Mouse (Mus musculus) MEL (cell line): Measurements from ENCODE around the gene Med13l. TPM values are rescaled to one million over a fixed set of nuclear protein-coding genes. Genes with fewer than 3 reads are reported as not detected.

Source experiments
- DNase-seq: peaks from one replicate; pipeline ENCODE4 v3.0.0; 2011; ENCODE audit warnings: low read depth, low spot score
- H3K27ac ChIP-seq: 2 replicates; pipeline ENCODE4 v1.5.1; 2012; ENCODE audit warnings: low read depth, mild to moderate bottlenecking, control low read depth, low read length, moderate library complexity; ENCODE audit not compliant: control insufficient read depth
- H3K27me3 ChIP-seq, 2 experiments: fragments of 150-350 bp in 1 of 2; sonication (generic) in 1 of 2; 2 replicates each; pipeline ENCODE4 v1.6.1; 2012; ENCODE audit warnings: low read length in 2 of 2, mild to moderate bottlenecking in 2 of 2, improper control_type of control experiment in 1 of 2, moderate library complexity in 1 of 2; ENCODE audit not compliant: insufficient read depth in 2 of 2, control insufficient read depth in 1 of 2
- H3K36me3 ChIP-seq, 2 experiments: 2 replicates each; pipeline ENCODE4 v1.6.1; 2012 to 2014; ENCODE audit warnings: low read length in 2 of 2, improper control_type of control experiment in 1 of 2, inconsistent platforms in 1 of 2, mild to moderate bottlenecking in 1 of 2; ENCODE audit not compliant: insufficient read depth in 2 of 2, control insufficient read depth in 1 of 2
- H3K4me1 ChIP-seq, 2 experiments: fragments of 150-350 bp in 1 of 2; sonication (generic) in 1 of 2; 2 replicates each; pipeline ENCODE4 v1.6.1; 2012; ENCODE audit warnings: low read length in 2 of 2, improper control_type of control experiment in 1 of 2, mild to moderate bottlenecking in 1 of 2; ENCODE audit not compliant: insufficient read depth in 2 of 2, control insufficient read depth in 1 of 2
- H3K4me3 ChIP-seq, 2 experiments: fragments of 150-350 bp in 1 of 2; sonication (generic) in 1 of 2; 2 replicates each; pipeline ENCODE4 v1.5.1; 2012; ENCODE audit warnings: low read depth in 2 of 2, low read length in 2 of 2, mild to moderate bottlenecking in 2 of 2, moderate library complexity in 2 of 2, control low read depth in 1 of 2, improper control_type of control experiment in 1 of 2; ENCODE audit not compliant: control insufficient read depth in 1 of 2, insufficient read depth in 1 of 2
- H3K79me2 ChIP-seq: 2 replicates; pipeline ENCODE4 v1.6.1; 2012; ENCODE audit warnings: mild to moderate bottlenecking, low read length, moderate library complexity; ENCODE audit not compliant: control insufficient read depth, poor library complexity, insufficient read depth
- H3K9ac ChIP-seq: 2 replicates; pipeline ENCODE4 v1.6.1; 2012; ENCODE audit warnings: low read depth, mild to moderate bottlenecking, control low read depth, low read length, moderate library complexity; ENCODE audit not compliant: control insufficient read depth, poor library complexity, severe bottlenecking
- H3K9me3 ChIP-seq: fragments of 150-350 bp; sonication (generic); replicated peaks from 2 replicates; pipeline ENCODE4 v1.6.1; 2012; ENCODE audit warnings: mild to moderate bottlenecking, low read length, improper control_type of control experiment, moderate library complexity; ENCODE audit not compliant: insufficient read depth
- CHD1 ChIP-seq: IDR thresholded peaks from 2 replicates; pipeline ENCODE4 v1.6.1; 2012; ENCODE audit warnings: low read depth, mild to moderate bottlenecking, inconsistent platforms, low read length, improper control_type of control experiment
- CHD2 ChIP-seq: IDR thresholded peaks from 2 replicates; pipeline ENCODE4 v1.6.1; 2011; ENCODE audit warnings: low read length, improper control_type of control experiment
- CTCF ChIP-seq, 3 experiments: IDR thresholded peaks in 2 of 3; conservative IDR thresholded peaks in 1 of 3; 2 replicates each; pipeline ENCODE4 v1.5.1; 2011 to 2012; ENCODE audit warnings: low read length in 3 of 3, low read depth in 2 of 3, mild to moderate bottlenecking in 2 of 3, improper control_type of control experiment in 1 of 3, inconsistent platforms in 1 of 3, mixed read lengths in 1 of 3, moderate library complexity in 1 of 3; ENCODE audit not compliant: control insufficient read depth in 1 of 3, insufficient read depth in 1 of 3, poor library complexity in 1 of 3, severe bottlenecking in 1 of 3
- EP300 ChIP-seq, 2 experiments: IDR thresholded peaks; 2 replicates each; pipeline ENCODE4 v1.6.1; 2011; ENCODE audit warnings: improper control_type of control experiment in 2 of 2, low read length in 2 of 2, low read depth in 1 of 2, mild to moderate bottlenecking in 1 of 2
- GABPA ChIP-seq: IDR thresholded peaks from 2 replicates; pipeline ENCODE4 v1.6.1; 2012; ENCODE audit warnings: low read depth, mild to moderate bottlenecking, inconsistent platforms, low read length, improper control_type of control experiment, moderate library complexity
- GATA1 ChIP-seq: IDR thresholded peaks from 2 replicates; pipeline ENCODE4 v1.6.1; 2011; ENCODE audit warnings: low read depth, low read length, improper control_type of control experiment
- HCFC1 ChIP-seq: IDR thresholded peaks from 2 replicates; pipeline ENCODE4 v1.6.1; 2012; ENCODE audit warnings: low read depth, mild to moderate bottlenecking, inconsistent platforms, low read length, improper control_type of control experiment, moderate library complexity
- JUND ChIP-seq: IDR thresholded peaks from 2 replicates; pipeline ENCODE4 v1.6.1; 2011; ENCODE audit warnings: low read depth, mild to moderate bottlenecking, improper control_type of control experiment, low read length
- MAX ChIP-seq: IDR thresholded peaks from 2 replicates; pipeline ENCODE4 v1.6.1; 2011; ENCODE audit warnings: low read length, improper control_type of control experiment
- MEF2A ChIP-seq: IDR thresholded peaks from 2 replicates; pipeline ENCODE4 v1.6.1; 2014; ENCODE audit warnings: low read depth, mild to moderate bottlenecking, inconsistent platforms, low read length, improper control_type of control experiment; ENCODE audit not compliant: poor library complexity, insufficient replicate concordance, severe bottlenecking; ENCODE audit errors: extremely low read depth
- MYC ChIP-seq: IDR thresholded peaks from 2 replicates; pipeline ENCODE4 v1.6.1; 2011; ENCODE audit warnings: low read depth, mild to moderate bottlenecking, low read length, improper control_type of control experiment, moderate library complexity
- NRF1 ChIP-seq: IDR thresholded peaks from 2 replicates; pipeline ENCODE4 v1.6.1; 2014; ENCODE audit warnings: low read depth, mild to moderate bottlenecking, inconsistent platforms, low read length, improper control_type of control experiment, moderate library complexity; ENCODE audit not compliant: poor library complexity, insufficient read depth, severe bottlenecking
- POLR2A ChIP-seq, 2 experiments: IDR thresholded peaks; 2 replicates each; pipeline ENCODE4 v1.6.1; 2011 to 2012; ENCODE audit warnings: low read length in 2 of 2, mild to moderate bottlenecking in 2 of 2, control low read depth in 1 of 2, improper control_type of control experiment in 1 of 2, low read depth in 1 of 2, moderate library complexity in 1 of 2; ENCODE audit not compliant: control insufficient read depth in 1 of 2, insufficient read depth in 1 of 2, poor library complexity in 1 of 2
- POLR2AphosphoS5 ChIP-seq: IDR thresholded peaks from 2 replicates; pipeline ENCODE4 v1.6.1; 2012; ENCODE audit warnings: low read depth, borderline replicate concordance, mild to moderate bottlenecking, inconsistent platforms, low read length, moderate library complexity, mixed read lengths
- RAD21 ChIP-seq: IDR thresholded peaks from 2 replicates; pipeline ENCODE4 v1.6.1; 2011; ENCODE audit warnings: mild to moderate bottlenecking, low read depth, low read length, improper control_type of control experiment
- SMC3 ChIP-seq: IDR thresholded peaks from 2 replicates; pipeline ENCODE4 v1.6.1; 2011; ENCODE audit warnings: low read depth, low read length, improper control_type of control experiment
- TAL1 ChIP-seq: IDR thresholded peaks from 2 replicates; pipeline ENCODE4 v1.6.1; 2012; ENCODE audit warnings: mild to moderate bottlenecking, inconsistent platforms, low read length, moderate library complexity, mixed read lengths
- ZC3H11A ChIP-seq: IDR thresholded peaks from 2 replicates; pipeline ENCODE4 v1.6.1; 2012; ENCODE audit warnings: low read depth, mild to moderate bottlenecking, inconsistent platforms, low read length, improper control_type of control experiment
- ZKSCAN1 ChIP-seq: IDR thresholded peaks from 2 replicates; pipeline ENCODE4 v1.6.1; 2012; ENCODE audit warnings: low read depth, mild to moderate bottlenecking, inconsistent platforms, low read length, improper control_type of control experiment, moderate library complexity
- polyA plus RNA-seq, 2 experiments: library from polyadenylated mRNA; stranded (reverse) in 1 of 2; unstranded in 1 of 2; fragments of >175 nt in 1 of 2; fragments of >200 nt in 1 of 2; gene quantifications; 2 replicates each; pipeline versions ENCODE4 v1.2.1 to v1.2.4; 2012; ENCODE audit warnings: low replicate concordance in 2 of 2, low read depth in 1 of 2; ENCODE audit not compliant: insufficient read length in 2 of 2, insufficient read depth in 1 of 2, missing spikeins in 1 of 2
- total RNA-seq: library from RNA; depleted of rRNA; stranded (reverse); fragments of 300-350 nt; gene quantifications from 2 replicates; pipeline ENCODE4 v1.2.3, GENCODE M21; 2012

The Med13l gene
- total and polyA plus RNA-seq, 3 experiments: 13.4 to 16.1 TPM; not detected in 1

DNA sequence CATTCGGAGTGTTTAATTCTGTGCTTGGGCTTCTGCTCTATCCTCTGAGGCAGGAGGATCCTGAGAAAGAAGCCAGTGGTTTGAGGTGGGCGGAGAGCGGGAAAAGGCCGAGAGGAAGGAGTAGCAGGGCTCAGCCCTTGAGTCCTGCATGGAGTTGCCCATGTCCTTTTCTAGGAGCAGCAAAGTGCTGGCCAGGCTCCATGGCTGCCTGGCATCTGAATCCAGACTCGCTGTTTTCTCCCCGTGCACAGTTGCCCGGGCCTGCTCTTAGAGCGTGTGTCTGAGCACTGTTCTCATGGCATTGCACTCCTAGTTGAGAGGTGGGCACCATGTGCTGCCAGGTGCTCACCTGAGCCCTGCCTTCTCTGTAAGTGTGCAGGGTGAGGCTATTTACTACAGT is 175.3 kb downstream of the Med13l start:
- Histone ChIP-seq H3K9me3 (no peaks in the 10 kb centered on the region), H3K36me3 (peaks cover 0 to 1% of the 10 kb centered on the region in 2 experiments; a peak in 1 of 4 replicates), H3K27me3 (no peaks in the 10 kb centered on the region), H3K4me1 (no peaks in the 10 kb centered on the region), H3K4me3 (no peak overlapping the region), H3K9ac (no peak overlapping the region), H3K79me2 (no peaks in the 10 kb centered on the region), H3K27ac (no peak overlapping the region)
- no peak for DNase-seq
- TF ChIP-seq HCFC1 (no peak), JUND (no peak), MAX (no peak), GATA1 (no peak), GABPA (no peak), MEF2A (no peak), ZKSCAN1 (no peak), CTCF (IDR thresholded peaks at IDR 0.05 in 2 of 3, conservative IDR thresholded peaks at IDR 0.05 in 1 of 3; ENCODE audit: control insufficient read depth in 1 of 3, insufficient read depth in 1 of 3, low read depth in 2 of 3, low read length in 3 of 3, poor library complexity in 1 of 3, severe bottlenecking in 1 of 3) (no peak)

DNA sequence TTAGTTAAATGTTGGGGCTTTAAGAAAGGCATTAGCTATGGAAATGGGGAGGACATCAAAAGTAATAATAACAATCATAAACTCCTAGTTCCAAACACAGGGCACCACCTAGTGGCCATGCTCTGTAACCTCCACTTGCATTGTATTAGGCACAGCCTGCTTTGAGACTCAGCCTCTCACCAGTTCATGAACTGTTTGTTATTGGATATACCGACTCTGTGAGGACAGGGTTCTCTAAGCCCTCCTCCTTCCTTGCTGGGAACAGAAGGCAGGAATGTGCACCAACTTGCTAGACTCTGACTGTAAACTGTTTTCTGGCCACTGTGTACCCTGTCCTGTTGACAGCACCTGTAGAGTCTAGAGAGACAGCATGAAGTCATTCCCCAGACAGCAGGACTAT is 177.1 kb downstream of the Med13l start:
- TF ChIP-seq RAD21 (peak; percentile 87), SMC3 (peak; percentile 88), CTCF (IDR thresholded peaks at IDR 0.05 in 2 of 3, conservative IDR thresholded peaks at IDR 0.05 in 1 of 3; ENCODE audit: control insufficient read depth in 1 of 3, insufficient read depth in 1 of 3, low read depth in 2 of 3, low read length in 3 of 3, poor library complexity in 1 of 3, severe bottlenecking in 1 of 3) (peak; percentile 64 to 86 (median 81)), HCFC1 (no peak), CHD1 (no peak), ZC3H11A (peak; percentile 70)

DNA sequence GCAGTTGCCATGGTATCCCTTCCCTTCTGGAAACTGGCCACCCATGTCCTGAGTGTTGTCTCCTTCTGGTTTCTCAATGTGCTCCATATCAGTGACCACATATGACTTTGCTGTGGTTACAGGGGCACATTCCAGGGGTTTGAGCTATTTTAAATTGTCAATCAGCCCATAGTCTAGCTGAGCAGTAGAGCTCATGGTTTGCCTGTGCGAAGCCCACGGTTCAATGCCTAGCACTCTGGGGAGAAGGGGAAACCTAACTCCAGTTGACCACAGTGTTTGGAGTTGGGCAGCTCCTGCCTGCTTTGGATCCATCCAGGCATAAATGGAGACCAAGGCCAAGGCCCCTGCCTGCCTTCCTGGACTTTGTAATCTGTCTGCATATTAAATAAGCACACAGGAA is 182.6 kb downstream of the Med13l start:
- no peak overlapping the region for H3K4me3 ChIP-seq
- H3K9ac ChIP-seq: no peak overlapping the region
- no peak for TF ChIP-seq POLR2AphosphoS5
- no peak for TF ChIP-seq NRF1
- TF ChIP-seq EP300 (IDR thresholded peaks at IDR 0.05; ENCODE audit: low read depth in 1 of 2, low read length in 2 of 2): no peak
- TF ChIP-seq POLR2A (IDR thresholded peaks at IDR 0.05; ENCODE audit: control insufficient read depth in 1 of 2, insufficient read depth in 1 of 2, low read depth in 1 of 2, low read length in 2 of 2, poor library complexity in 1 of 2): no peak
- no peak for TF ChIP-seq TAL1
- TF ChIP-seq CHD2: no peak
- TF ChIP-seq MYC: no peak
- no peaks in the 10 kb centered on the region for H3K4me1 ChIP-seq
- DNase-seq: no peak
- H3K9me3 ChIP-seq: no peaks in the 10 kb centered on the region
- H3K27ac ChIP-seq: no peak overlapping the region
- H3K27me3 ChIP-seq: no peaks in the 10 kb centered on the region
- H3K79me2 ChIP-seq: no peaks in the 10 kb centered on the region
- H3K36me3 ChIP-seq: peaks cover 0 to 4% of the 10 kb centered on the region in 2 experiments; a peak in 2 of 4 replicates

More for the DNA sequence above, 177.1 kb downstream of the Med13l start:
- H3K36me3 ChIP-seq: peaks cover 0 to 1% of the 10 kb centered on the region in 2 experiments; a peak in 1 of 4 replicates
- no peaks in the 10 kb centered on the region for H3K9me3 ChIP-seq
- H3K79me2 ChIP-seq: no peaks in the 10 kb centered on the region
- H3K4me1 ChIP-seq: no peaks in the 10 kb centered on the region
- H3K27me3 ChIP-seq: no peaks in the 10 kb centered on the region
- no peak overlapping the region for H3K27ac ChIP-seq
- DNase-seq: peak; percentile 71
- H3K4me3 ChIP-seq: no peak overlapping the region
- H3K9ac ChIP-seq: no peak overlapping the region
